Mouse (Mus musculus): Measurements from ENCODE around the gene Stac. TPM values are rescaled to one million over a fixed set of nuclear protein-coding genes. Genes with fewer than 3 reads are reported as not detected.

Gene Stac
- 0.97 and 1.4 TPM in 2 replicates for polyA plus RNA-seq (2015; fragmentation: Nextera tagmentation; extraction: Ambion mirVana)

GRCm38 (mm10) chr9:111689680-111690483, at the start of gene Stac:
Gene Stac (minus strand): TSS chr9:111690348.
- Histone ChIP-seq H3K27ac (ENCODE audit: low read length) (no peak within 1 kb of the TSS), H3K9ac (ENCODE audit: low read length) (peak within 1 kb of the TSS; percentile 26), H3K4me3 (ENCODE audit: low read length) (peak within 1 kb of the TSS; percentile 53), H3K4me2 (ENCODE audit: low read depth, low read length) (peak within 1 kb of the TSS; percentile 95), H3K27me3 (ENCODE audit: control insufficient read depth, insufficient read depth, low read depth, low read length) (peaks cover 25% of the 10 kb centered on the region), H3K9me3 (ENCODE audit: control insufficient read depth, low read length) (no peaks in the 10 kb centered on the region), H3K36me3 (ENCODE audit: control insufficient read depth, insufficient read depth, low read length) (no peaks in the 10 kb centered on the region), H3K4me1 (replicated peaks; ENCODE audit: control insufficient read depth, insufficient read depth, low read length) (peaks cover 5% of the 10 kb centered on the region; the same call in 1 of the 2 replicates)
- peak; percentile 59 for ATAC-seq (ENCODE audit: low read depth)
- WGBS: 3% methylated on average over 45 of the region's 64 CpGs

GRCm38 (mm10) chr9:111739431-111740245, 49.5 kb upstream of the Stac start:
- no peak for ATAC-seq (ENCODE audit: low read depth)
- Histone ChIP-seq H3K9ac (ENCODE audit: low read length) (no peak overlapping the region), H3K4me2 (ENCODE audit: low read depth, low read length) (no peak overlapping the region), H3K9me3 (ENCODE audit: control insufficient read depth, low read length) (no peaks in the 10 kb centered on the region), H3K4me1 (replicated peaks; ENCODE audit: control insufficient read depth, insufficient read depth, low read length) (no peaks in the 10 kb centered on the region), H3K27ac (ENCODE audit: low read length) (no peak overlapping the region), H3K36me3 (ENCODE audit: control insufficient read depth, insufficient read depth, low read length) (no peaks in the 10 kb centered on the region), H3K4me3 (ENCODE audit: low read length) (no peak overlapping the region), H3K27me3 (ENCODE audit: control insufficient read depth, insufficient read depth, low read depth, low read length) (no peaks in the 10 kb centered on the region)
- WGBS: 58% methylated on average over 10 of the region's 10 CpGs

- no peaks in the 10 kb centered on the region for H3K36me3 ChIP-seq (ENCODE audit: control insufficient read depth, insufficient read depth, low read length)
These were observed 48.9 kb upstream of the Stac start for GRCm38 (mm10) chr9:111739026-111739425.

GRCm38 (mm10) chr9:111737796-111738195, 47.6 kb upstream of the Stac start:
- no peak overlapping the region for H3K4me2 ChIP-seq (ENCODE audit: low read depth, low read length)
- no peaks in the 10 kb centered on the region for H3K9me3 ChIP-seq (ENCODE audit: control insufficient read depth, low read length)
- no peak overlapping the region for H3K4me3 ChIP-seq (ENCODE audit: low read length)
- H3K27ac ChIP-seq (ENCODE audit: low read length): no peak overlapping the region
- no peaks in the 10 kb centered on the region for H3K36me3 ChIP-seq (ENCODE audit: control insufficient read depth, insufficient read depth, low read length)
- H3K27me3 ChIP-seq (ENCODE audit: control insufficient read depth, insufficient read depth, low read depth, low read length): no peaks in the 10 kb centered on the region
- H3K9ac ChIP-seq (ENCODE audit: low read length): no peak overlapping the region
- no peak for ATAC-seq (ENCODE audit: low read depth)
- no peaks in the 10 kb centered on the region for H3K4me1 ChIP-seq (replicated peaks; ENCODE audit: control insufficient read depth, insufficient read depth, low read length)
- 64% methylated on average over 2 of the region's 2 CpGs for WGBS

More at GRCm38 (mm10) chr9:111739026-111739425, 48.9 kb upstream of the Stac start:
- 61% methylated on average over 3 of the region's 3 CpGs for whole genome bisulfite sequencing
- no peak overlapping the region for H3K4me2 ChIP-seq (ENCODE audit: low read depth, low read length)
- no peak overlapping the region for H3K4me3 ChIP-seq (ENCODE audit: low read length)
- H3K4me1 ChIP-seq (replicated peaks; ENCODE audit: control insufficient read depth, insufficient read depth, low read length): no peaks in the 10 kb centered on the region
- H3K9me3 ChIP-seq (ENCODE audit: control insufficient read depth, low read length): no peaks in the 10 kb centered on the region
- ATAC-seq (ENCODE audit: low read depth): no peak
- H3K27me3 ChIP-seq (ENCODE audit: control insufficient read depth, insufficient read depth, low read depth, low read length): no peaks in the 10 kb centered on the region
- no peak overlapping the region for H3K27ac ChIP-seq (ENCODE audit: low read length)
- H3K9ac ChIP-seq (ENCODE audit: low read length): no peak overlapping the region

GRCm38 (mm10) chr9:111735931-111736330, 45.8 kb upstream of the Stac start:
- no peaks in the 10 kb centered on the region for H3K27me3 ChIP-seq (ENCODE audit: control insufficient read depth, insufficient read depth, low read depth, low read length)
- H3K4me1 ChIP-seq (replicated peaks; ENCODE audit: control insufficient read depth, insufficient read depth, low read length): no peaks in the 10 kb centered on the region
- no peaks in the 10 kb centered on the region for H3K36me3 ChIP-seq (ENCODE audit: control insufficient read depth, insufficient read depth, low read length)
- no peak overlapping the region for H3K4me2 ChIP-seq (ENCODE audit: low read depth, low read length)
- 66% methylated on average over 3 of the region's 3 CpGs for WGBS
- ATAC-seq (ENCODE audit: low read depth): no peak
- no peak overlapping the region for H3K9ac ChIP-seq (ENCODE audit: low read length)
- H3K9me3 ChIP-seq (ENCODE audit: control insufficient read depth, low read length): no peaks in the 10 kb centered on the region
- H3K4me3 ChIP-seq (ENCODE audit: low read length): no peak overlapping the region
- H3K27ac ChIP-seq (ENCODE audit: low read length): no peak overlapping the region

GRCm38 (mm10) chr9:111731939-111732670, 42.0 kb upstream of the Stac start:
- Histone ChIP-seq H3K9me3 (ENCODE audit: control insufficient read depth, low read length) (no peaks in the 10 kb centered on the region), H3K27ac (ENCODE audit: low read length) (no peak overlapping the region), H3K9ac (ENCODE audit: low read length) (no peak overlapping the region), H3K4me1 (replicated peaks; ENCODE audit: control insufficient read depth, insufficient read depth, low read length) (no peaks in the 10 kb centered on the region), H3K4me2 (ENCODE audit: low read depth, low read length) (no peak overlapping the region), H3K27me3 (ENCODE audit: control insufficient read depth, insufficient read depth, low read depth, low read length) (no peaks in the 10 kb centered on the region), H3K4me3 (ENCODE audit: low read length) (no peak overlapping the region), H3K36me3 (ENCODE audit: control insufficient read depth, insufficient read depth, low read length) (no peaks in the 10 kb centered on the region)
- no peak for ATAC-seq (ENCODE audit: low read depth)
- WGBS: 44% methylated on average over 9 of the region's 9 CpGs

GRCm38 (mm10) chr9:111724981-111725593, 34.9 kb upstream of the Stac start:
- ATAC-seq (ENCODE audit: low read depth): no peak
- Histone ChIP-seq H3K36me3 (ENCODE audit: control insufficient read depth, insufficient read depth, low read length) (no peaks in the 10 kb centered on the region), H3K4me2 (ENCODE audit: low read depth, low read length) (no peak overlapping the region), H3K4me3 (ENCODE audit: low read length) (no peak overlapping the region), H3K27me3 (ENCODE audit: control insufficient read depth, insufficient read depth, low read depth, low read length) (no peaks in the 10 kb centered on the region), H3K9me3 (ENCODE audit: control insufficient read depth, low read length) (no peaks in the 10 kb centered on the region), H3K4me1 (replicated peaks; ENCODE audit: control insufficient read depth, insufficient read depth, low read length) (no peaks in the 10 kb centered on the region), H3K27ac (ENCODE audit: low read length) (no peak overlapping the region), H3K9ac (ENCODE audit: low read length) (no peak overlapping the region)
- 42% methylated on average over 5 of the region's 5 CpGs for WGBS

- Histone ChIP-seq H3K27me3 (ENCODE audit: control insufficient read depth, insufficient read depth, low read depth, low read length) (no peaks in the 10 kb centered on the region), H3K4me2 (ENCODE audit: low read depth, low read length) (no peak overlapping the region), H3K36me3 (ENCODE audit: control insufficient read depth, insufficient read depth, low read length) (no peaks in the 10 kb centered on the region), H3K9ac (ENCODE audit: low read length) (no peak overlapping the region), H3K9me3 (ENCODE audit: control insufficient read depth, low read length) (no peaks in the 10 kb centered on the region), H3K27ac (ENCODE audit: low read length) (no peak overlapping the region), H3K4me1 (replicated peaks; ENCODE audit: control insufficient read depth, insufficient read depth, low read length) (no peaks in the 10 kb centered on the region), H3K4me3 (ENCODE audit: low read length) (no peak overlapping the region)
- no peak for ATAC-seq (ENCODE audit: low read depth)
- 34% methylated on average over 3 of the region's 3 CpGs for WGBS
These were observed 24.3 kb upstream of the Stac start for GRCm38 (mm10) chr9:111714457-111714856.
